Mouse (Mus musculus): ENCODE measurements around the gene Rab10. TPM values are rescaled to one million over a fixed set of nuclear protein-coding genes. Genes with fewer than 3 reads are reported as not detected.

Rab10 gene
- polyA plus RNA-seq (2012; rRNA removed) = 33.1 and 40.7 TPM in 2 replicates

GRCm38 (mm10) chr12:3309391-3310320 lies at the start of gene Rab10:
Rab10 (minus strand) TSS chr12:3309969.
- Histone ChIP-seq H3K4me1 (ENCODE audit: control insufficient read depth, insufficient read depth, low read length) (peaks cover 11% of the 10 kb centered on the region), H3K4me3 (replicated peaks; ENCODE audit: extremely low read depth, low read depth, low read length) (peak within 1 kb of the TSS; percentile 89)
- DNase-seq = peak; percentile 97
- under 1% methylated on average over 109 of the region's 111 CpGs for WGBS
- no peak for TF ChIP-seq CTCF (IDR thresholded peaks at IDR 0.05; ENCODE audit: insufficient read depth, low read length)
- TF ChIP-seq POLR2A (IDR thresholded peaks at IDR 0.05; ENCODE audit: borderline replicate concordance, extremely low read depth, low read depth, low read length) = peak; percentile 92; the same call in 1 of the 2 replicates

GRCm38 (mm10) chr12:3359302-3359701 lies 49.5 kb upstream of the Rab10 start:
- 13% methylated on average over 3 of the region's 3 CpGs for WGBS
- peak; percentile 79 for DNase-seq
- H3K4me1 ChIP-seq (ENCODE audit: control insufficient read depth, insufficient read depth, low read length) = no peaks in the 10 kb centered on the region
- TF ChIP-seq POLR2A (IDR thresholded peaks at IDR 0.05; ENCODE audit: borderline replicate concordance, extremely low read depth, low read depth, low read length) (no peak), CTCF (IDR thresholded peaks at IDR 0.05; ENCODE audit: insufficient read depth, low read length) (peak; percentile 25; the same call in 1 of the 2 replicates)
- no peak overlapping the region for H3K4me3 ChIP-seq (replicated peaks; ENCODE audit: extremely low read depth, low read depth, low read length)

GRCm38 (mm10) chr12:3356824-3357223 lies 47.1 kb upstream of the Rab10 start:
- no peak for DNase-seq
- H3K4me1 ChIP-seq (ENCODE audit: control insufficient read depth, insufficient read depth, low read length) = no peaks in the 10 kb centered on the region
- H3K4me3 ChIP-seq (replicated peaks; ENCODE audit: extremely low read depth, low read depth, low read length) = peak overlapping the region; percentile 50
- 52% methylated on average over 16 of the region's 16 CpGs for WGBS
- TF ChIP-seq POLR2A (IDR thresholded peaks at IDR 0.05; ENCODE audit: borderline replicate concordance, extremely low read depth, low read depth, low read length) = no peak
- no peak for TF ChIP-seq CTCF (IDR thresholded peaks at IDR 0.05; ENCODE audit: insufficient read depth, low read length)

- H3K4me3 ChIP-seq (replicated peaks; ENCODE audit: extremely low read depth, low read depth, low read length) = no peak overlapping the region
- WGBS = 81% methylated on average over 8 of the region's 8 CpGs
- TF ChIP-seq POLR2A (IDR thresholded peaks at IDR 0.05; ENCODE audit: borderline replicate concordance, extremely low read depth, low read depth, low read length) (no peak), CTCF (IDR thresholded peaks at IDR 0.05; ENCODE audit: insufficient read depth, low read length) (no peak)
- DNase-seq = no peak
- no peaks in the 10 kb centered on the region for H3K4me1 ChIP-seq (ENCODE audit: control insufficient read depth, insufficient read depth, low read length)
These were observed 45.3 kb upstream of the Rab10 start for GRCm38 (mm10) chr12:3355068-3355467.

- 60% methylated on average over 6 of the region's 6 CpGs for WGBS
- DNase-seq = no peak
- TF ChIP-seq CTCF (IDR thresholded peaks at IDR 0.05; ENCODE audit: insufficient read depth, low read length) (no peak), POLR2A (IDR thresholded peaks at IDR 0.05; ENCODE audit: borderline replicate concordance, extremely low read depth, low read depth, low read length) (no peak)
- Histone ChIP-seq H3K4me3 (replicated peaks; ENCODE audit: extremely low read depth, low read depth, low read length) (no peak overlapping the region), H3K4me1 (ENCODE audit: control insufficient read depth, insufficient read depth, low read length) (no peaks in the 10 kb centered on the region)
These were observed 42.4 kb upstream of the Rab10 start for GRCm38 (mm10) chr12:3352216-3352615.

GRCm38 (mm10) chr12:3350136-3350535 lies 40.4 kb upstream of the Rab10 start:
- no peaks in the 10 kb centered on the region for H3K4me1 ChIP-seq (ENCODE audit: control insufficient read depth, insufficient read depth, low read length)
- WGBS = 62% methylated on average over 5 of the region's 5 CpGs
- DNase-seq = no peak
- TF ChIP-seq POLR2A (IDR thresholded peaks at IDR 0.05; ENCODE audit: borderline replicate concordance, extremely low read depth, low read depth, low read length) = no peak
- no peak for TF ChIP-seq CTCF (IDR thresholded peaks at IDR 0.05; ENCODE audit: insufficient read depth, low read length)
- no peak overlapping the region for H3K4me3 ChIP-seq (replicated peaks; ENCODE audit: extremely low read depth, low read depth, low read length)

GRCm38 (mm10) chr12:3349387-3349786 lies 39.6 kb upstream of the Rab10 start:
- DNase-seq = no peak
- H3K4me1 ChIP-seq (ENCODE audit: control insufficient read depth, insufficient read depth, low read length) = no peaks in the 10 kb centered on the region
- H3K4me3 ChIP-seq (replicated peaks; ENCODE audit: extremely low read depth, low read depth, low read length) = no peak overlapping the region
- TF ChIP-seq POLR2A (IDR thresholded peaks at IDR 0.05; ENCODE audit: borderline replicate concordance, extremely low read depth, low read depth, low read length) (no peak), CTCF (IDR thresholded peaks at IDR 0.05; ENCODE audit: insufficient read depth, low read length) (no peak)
- 61% methylated on average over 3 of the region's 3 CpGs for WGBS

GRCm38 (mm10) chr12:3347682-3348081 lies 37.9 kb upstream of the Rab10 start:
- TF ChIP-seq POLR2A (IDR thresholded peaks at IDR 0.05; ENCODE audit: borderline replicate concordance, extremely low read depth, low read depth, low read length) (no peak), CTCF (IDR thresholded peaks at IDR 0.05; ENCODE audit: insufficient read depth, low read length) (no peak)
- no peaks in the 10 kb centered on the region for H3K4me1 ChIP-seq (ENCODE audit: control insufficient read depth, insufficient read depth, low read length)
- no peak for DNase-seq

GRCm38 (mm10) chr12:3345038-3345437 lies 35.3 kb upstream of the Rab10 start:
- no peak for DNase-seq
- TF ChIP-seq POLR2A (IDR thresholded peaks at IDR 0.05; ENCODE audit: borderline replicate concordance, extremely low read depth, low read depth, low read length) (no peak), CTCF (IDR thresholded peaks at IDR 0.05; ENCODE audit: insufficient read depth, low read length) (no peak)
- WGBS = 76% methylated on average over 5 of the region's 5 CpGs

More at GRCm38 (mm10) chr12:3347682-3348081, 37.9 kb upstream of the Rab10 start:
- no peak overlapping the region for H3K4me3 ChIP-seq (replicated peaks; ENCODE audit: extremely low read depth, low read depth, low read length)

GRCm38 (mm10) chr12:3344155-3344554 lies 34.4 kb upstream of the Rab10 start:
- TF ChIP-seq CTCF (IDR thresholded peaks at IDR 0.05; ENCODE audit: insufficient read depth, low read length) (no peak), POLR2A (IDR thresholded peaks at IDR 0.05; ENCODE audit: borderline replicate concordance, extremely low read depth, low read depth, low read length) (no peak)
- H3K4me3 ChIP-seq (replicated peaks; ENCODE audit: extremely low read depth, low read depth, low read length) = no peak overlapping the region
- WGBS = 71% methylated on average over 2 of the region's 2 CpGs
- no peak for DNase-seq
- H3K4me1 ChIP-seq (ENCODE audit: control insufficient read depth, insufficient read depth, low read length) = no peaks in the 10 kb centered on the region; the same call in 1 of the 2 replicates

More at GRCm38 (mm10) chr12:3345038-3345437, 35.3 kb upstream of the Rab10 start:
- H3K4me1 ChIP-seq (ENCODE audit: control insufficient read depth, insufficient read depth, low read length) = no peaks in the 10 kb centered on the region
- H3K4me3 ChIP-seq (replicated peaks; ENCODE audit: extremely low read depth, low read depth, low read length) = no peak overlapping the region
